Mouse (Mus musculus): Measurements from ENCODE around the gene Cab39.

DNA sequence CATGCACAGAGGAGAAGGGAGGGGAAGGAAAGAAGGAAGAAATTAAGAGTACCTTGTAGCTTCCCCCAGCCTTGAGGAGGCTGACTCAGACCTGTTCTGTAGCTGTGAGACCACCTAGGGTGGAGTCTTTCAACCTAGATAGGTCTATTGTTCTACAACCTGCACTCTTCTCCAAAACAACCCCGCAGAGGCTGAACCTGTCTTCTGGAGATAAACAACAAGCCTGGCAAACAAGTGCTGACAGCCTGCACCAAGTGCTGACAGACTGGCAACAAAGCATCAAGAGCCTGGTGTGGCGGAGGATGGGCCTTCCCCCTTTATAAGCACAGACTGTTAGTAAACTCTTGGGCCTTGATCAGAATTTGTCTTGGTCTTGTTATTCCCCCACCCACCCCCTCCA, 77.3 kb downstream of the Cab39 start:
- TF ChIP-seq TAL1 (IDR thresholded peaks at IDR 0.05; ENCODE audit: low read length) (no peak), GATA1 (IDR thresholded peaks at IDR 0.05; ENCODE audit: low read length) (no peak)
